In genomic region chr7:144278703-144279102, GRCm38 (mm10) we compare ENCODE assay signal across 19 mouse cellular contexts.
A peak's percentile ranks its signal among the peaks of the same experiment; 100 is the strongest.
DNase-seq lines count a peak whose midpoint lies in the region; ATAC-seq and TF ChIP-seq lines count a peak whose summit lies in the region.
"Had no signal": no experiment of that assay in that cellular context is flagged by ENCODE, and none has a peak within 500 bp of the region (broad histone marks: within the 10 kb centered on the region; RNA-seq: fewer than 3 reads in every experiment).

No protein-coding gene starts in this region.

- DNase-seq in hindbrain, embryonic 14.5 days (ENCODE audit: low spot score), result no peak
- DNase-seq in brain, embryonic 14.5 days (ENCODE audit: low read depth), result peak; percentile 41
- peak; percentile 33 for DNase-seq in cerebellum, adult 8-10 months
- peak; percentile 39 to 72 for DNase-seq in cerebellum, postnatal 4 days (ENCODE audit: low spot score in 2 of 2)
- no peak for DNase-seq in adrenal gland, postnatal 10 days
- no peak for DNase-seq in urinary bladder, postnatal 25 days (ENCODE audit: low spot score)
- DNase-seq: adrenal gland, postnatal 36 days; B cell, adult 2 months; embryo, embryonic 11 days; heart, postnatal 14 days; kidney, adult 8-10 months; kidney, postnatal 14 days; lung, adult 2 months; thymus, postnatal 36 days had no signal

- H3K9ac ChIP-seq in hindbrain, embryonic 15.5 days, result no peak overlapping the region
- H3K9ac ChIP-seq in hindbrain, embryonic 14.5 days, result no peak overlapping the region
- H3K9ac ChIP-seq: limb, embryonic 12.5 days; liver, embryonic 12.5 days had no signal

- WGBS in hindbrain, embryonic 15.5 days, result 54% methylated on average over 4 of the region's 4 CpGs
- 70% methylated on average over 4 of the region's 4 CpGs for WGBS in hindbrain, embryonic 14.5 days

- no peak for TF ChIP-seq CTCF in brain, embryonic 14.5 days (IDR thresholded peaks at IDR 0.05; ENCODE audit: borderline replicate concordance, extremely low read depth, insufficient read depth, insufficient read length)

- 0 out of 2 replicates have a peak overlapping the region, but pooled peaks have one; percentile 34 for H3K27ac ChIP-seq in hindbrain, embryonic 15.5 days (replicated peaks)
- H3K27ac ChIP-seq in hindbrain, embryonic 14.5 days, result no peak overlapping the region
- H3K27ac ChIP-seq: limb, embryonic 12.5 days; liver, embryonic 12.5 days had no signal

- H3K4me2 ChIP-seq in hindbrain, embryonic 15.5 days, result no peak overlapping the region
- no peak overlapping the region for H3K4me2 ChIP-seq in hindbrain, embryonic 14.5 days (replicated peaks)
- H3K4me2 ChIP-seq: heart, embryonic 11.5 days; limb, embryonic 12.5 days; liver, embryonic 12.5 days had no signal

- peak; percentile 16 for ATAC-seq in hindbrain, embryonic 15.5 days (ENCODE audit: low FRiP score, low read depth)
- no peak for ATAC-seq in hindbrain, embryonic 14.5 days (ENCODE audit: low FRiP score)
- ATAC-seq: liver, embryonic 12.5 days; midbrain, embryonic 16.5 days had no signal

- H3K27me3 ChIP-seq in hindbrain, embryonic 15.5 days, result no peaks in the 10 kb centered on the region
- H3K27me3 ChIP-seq in hindbrain, embryonic 14.5 days (ENCODE audit: control insufficient read depth, insufficient read depth, low read length), result no peaks in the 10 kb centered on the region

- H3K4me3 ChIP-seq in hindbrain, embryonic 15.5 days, result no peak overlapping the region
- no peak overlapping the region for H3K4me3 ChIP-seq in hindbrain, embryonic 14.5 days (replicated peaks; ENCODE audit: low read length)
- H3K4me3 ChIP-seq: limb, embryonic 12.5 days; liver, embryonic 12.5 days had no signal

- no peak for TF ChIP-seq POLR2A in brain, embryonic 14.5 days (IDR thresholded peaks at IDR 0.05; ENCODE audit: borderline replicate concordance, extremely low read depth, insufficient read depth, insufficient read length, poor library complexity, severe bottlenecking)

- peaks cover 31% of the 10 kb centered on the region for H3K4me1 ChIP-seq in hindbrain, embryonic 15.5 days (replicated peaks)
- peaks cover 11% of the 10 kb centered on the region for H3K4me1 ChIP-seq in hindbrain, embryonic 14.5 days (replicated peaks; ENCODE audit: control insufficient read depth, insufficient read depth, low read length)
- H3K4me1 ChIP-seq: liver, embryonic 12.5 days had no signal

- no peaks in the 10 kb centered on the region for H3K9me3 ChIP-seq in hindbrain, embryonic 15.5 days
- no peaks in the 10 kb centered on the region for H3K9me3 ChIP-seq in hindbrain, embryonic 14.5 days (ENCODE audit: control insufficient read depth, low read length)
- H3K9me3 ChIP-seq: limb, embryonic 12.5 days; liver, embryonic 12.5 days had no signal

- no peaks in the 10 kb centered on the region for H3K36me3 ChIP-seq in hindbrain, embryonic 15.5 days
- H3K36me3 ChIP-seq in hindbrain, embryonic 14.5 days (replicated peaks; ENCODE audit: control insufficient read depth, insufficient read depth), result no peaks in the 10 kb centered on the region
- H3K36me3 ChIP-seq: limb, embryonic 12.5 days; liver, embryonic 12.5 days had no signal

Comparison
In these comparisons a context has a peak if more than half of its experiments do, and no peak if none do; other contexts are left out.
1. DNase-seq: peak in brain, embryonic 14.5 days (single experiment), cerebellum, adult 8-10 months (single experiment) and cerebellum, postnatal 4 days (2 of 2); none in hindbrain, embryonic 14.5 days (single experiment), adrenal gland, postnatal 10 days (single experiment) and urinary bladder, postnatal 25 days (single experiment).